Mouse (Mus musculus): ENCODE results near the gene Polr2l.
A peak's percentile ranks its signal among the peaks of the same experiment; 100 is the strongest.
"Not testable (repeated sequence)": the region's sequence is repeated elsewhere in the genome, so short reads cannot be mapped to it uniquely, and the experiment has no call there.

Polr2l gene

DNA sequence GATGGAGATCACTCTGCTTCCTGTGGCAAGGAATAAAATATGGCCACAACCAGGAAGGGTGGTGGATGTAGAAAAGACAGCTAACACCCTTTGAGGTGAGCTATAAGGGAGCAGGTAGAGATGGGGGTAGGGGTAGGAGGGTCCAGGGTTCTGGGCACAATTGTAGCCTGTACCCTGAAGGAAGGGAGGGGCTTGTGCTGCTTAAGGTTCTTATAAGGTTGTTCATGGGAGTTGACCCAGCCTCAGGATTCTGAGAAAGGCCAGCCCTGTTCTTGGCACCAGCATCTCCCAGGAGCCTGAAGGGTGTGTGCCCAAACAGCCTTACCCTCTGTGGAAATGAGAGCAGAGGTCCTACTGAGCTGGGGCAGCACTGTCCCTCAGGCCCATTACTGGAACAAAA is 23.0 kb downstream of the Polr2l start:
- no peak for DNase-seq (ENCODE audit: low spot score)

DNA sequence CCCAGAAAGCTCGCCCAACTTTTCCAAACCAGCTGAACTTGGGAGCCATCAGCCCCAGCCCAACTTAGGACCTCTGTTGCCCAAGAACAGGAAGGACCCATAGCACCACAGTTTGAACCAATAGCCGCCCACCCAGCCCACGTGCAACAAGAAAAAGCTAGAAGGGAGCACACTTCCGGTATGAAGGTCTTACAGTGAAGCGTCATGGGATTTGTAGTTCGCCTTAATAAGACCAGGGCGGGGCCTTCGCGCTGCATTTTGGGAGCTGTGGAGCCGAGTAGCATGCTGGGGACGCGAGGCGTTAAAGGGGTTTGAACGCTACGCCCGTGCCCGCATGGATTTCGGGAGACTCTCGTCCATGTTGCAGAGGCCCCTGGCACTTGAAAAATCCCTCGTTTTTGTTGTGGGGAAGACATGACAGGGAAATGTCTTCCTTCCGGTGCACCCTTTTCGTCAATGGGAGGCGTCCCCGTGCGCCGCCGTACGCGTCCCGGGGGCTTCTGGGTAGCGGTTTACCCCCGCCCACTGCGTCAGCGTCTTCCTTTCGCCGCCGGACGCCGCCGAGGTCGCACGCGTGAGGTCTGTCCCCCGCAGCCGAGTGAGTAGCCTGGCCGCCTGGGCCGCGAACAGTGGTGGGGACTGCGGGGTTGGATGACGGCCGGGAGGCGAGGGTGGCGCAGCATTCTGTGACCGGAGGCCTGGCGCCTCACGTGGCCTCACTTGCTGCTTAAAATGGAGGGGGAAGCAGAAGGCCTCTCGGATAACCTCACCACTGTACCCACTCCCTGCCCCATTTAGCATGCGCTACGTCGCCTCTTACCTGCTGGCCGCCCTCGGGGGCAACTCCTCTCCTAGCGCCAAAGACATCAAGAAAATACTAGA is 27.6 kb downstream of the Polr2l start, which contains the start of gene Rplp2:
Gene Rplp2, plus strand, starts transcription at position 261 of the 882 bp plus-strand sequence.
- peak; percentile 95 for DNase-seq (ENCODE audit: low spot score)

DNA sequence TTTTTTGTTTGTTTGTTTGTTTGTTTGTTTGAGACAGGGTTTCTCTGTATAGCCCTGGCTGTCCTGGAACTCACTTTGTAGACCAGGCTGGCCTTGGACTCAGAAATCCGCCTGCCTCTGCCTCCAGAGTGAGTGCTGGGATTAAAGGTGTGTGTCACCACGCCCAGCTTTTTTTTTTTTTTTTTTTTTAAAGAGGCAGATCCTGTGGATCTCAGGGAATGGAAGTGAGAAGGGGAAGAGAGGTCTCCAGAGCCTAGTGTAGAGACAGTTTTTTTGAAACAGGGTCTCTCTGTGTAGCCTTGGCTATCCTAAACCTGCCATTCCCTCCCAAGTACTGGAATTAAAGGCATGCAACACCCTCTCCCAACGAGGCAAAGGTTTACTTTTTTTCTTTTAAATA is 28.6 kb downstream of the Polr2l start:
- DNase-seq (ENCODE audit: low spot score), result not testable (repeated sequence)

DNA sequence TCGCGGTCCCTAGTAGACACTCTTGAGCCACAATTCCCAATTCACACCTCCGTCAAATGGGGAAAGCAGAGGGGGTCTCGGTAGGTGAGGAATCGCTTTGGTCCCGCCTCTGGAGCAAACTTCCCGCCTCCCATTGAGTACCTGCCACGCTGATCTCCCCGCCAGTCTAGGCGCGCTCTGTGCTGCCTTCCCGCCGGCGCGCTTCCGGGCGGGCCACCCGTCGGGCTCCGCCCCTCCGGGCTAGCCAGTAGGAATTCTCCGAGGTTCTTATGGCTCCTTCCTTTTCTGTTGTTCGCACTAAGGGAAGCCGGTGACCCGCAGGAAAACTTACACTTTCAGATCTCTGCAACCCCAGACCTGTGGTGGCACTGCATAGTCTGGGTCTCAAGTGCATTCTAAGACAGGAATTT is 31.1 kb downstream of the Polr2l start, which contains the start of gene Pidd1:
Gene Pidd1, minus strand, starts transcription at position 198 of the 410 bp plus-strand sequence.
- no peak for DNase-seq (ENCODE audit: low spot score)

DNA sequence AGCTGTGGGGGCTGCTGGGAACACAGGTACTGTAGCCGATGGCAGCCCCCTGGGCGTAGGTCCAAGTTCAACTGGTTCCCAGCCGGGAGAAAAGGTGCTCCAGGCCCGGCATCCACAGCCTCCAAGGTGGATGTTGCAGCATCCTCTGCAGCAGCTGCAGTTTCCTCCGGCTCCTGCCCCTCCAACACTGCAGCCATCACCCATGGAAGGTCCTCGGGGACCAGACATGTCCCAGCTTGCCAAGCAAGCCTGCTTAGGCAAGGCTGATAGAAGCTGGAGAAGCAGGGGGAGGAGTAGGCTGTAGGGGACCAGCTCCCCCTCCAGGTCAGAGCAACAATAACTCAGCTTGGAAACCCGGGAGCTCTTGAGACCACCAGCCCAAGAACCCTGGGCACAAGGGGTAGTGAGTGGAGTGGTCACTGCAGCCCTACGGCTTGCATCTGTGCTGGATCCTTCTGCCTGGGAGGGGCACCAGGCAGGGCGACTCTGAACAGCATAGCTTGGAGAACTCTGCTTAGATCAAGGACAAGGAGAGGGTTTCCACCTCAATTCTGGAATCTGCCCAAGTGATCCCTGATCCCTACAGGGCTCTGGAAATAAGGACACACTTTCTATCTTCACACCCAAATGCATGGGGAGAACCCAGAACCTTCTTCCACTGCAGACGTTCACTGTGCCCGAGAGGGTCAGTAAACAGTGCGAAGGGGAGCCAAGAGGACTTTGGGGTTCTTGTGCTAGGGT is 31.7 kb downstream of the Polr2l start:
- DNase-seq (ENCODE audit: low spot score), result no peak

DNA sequence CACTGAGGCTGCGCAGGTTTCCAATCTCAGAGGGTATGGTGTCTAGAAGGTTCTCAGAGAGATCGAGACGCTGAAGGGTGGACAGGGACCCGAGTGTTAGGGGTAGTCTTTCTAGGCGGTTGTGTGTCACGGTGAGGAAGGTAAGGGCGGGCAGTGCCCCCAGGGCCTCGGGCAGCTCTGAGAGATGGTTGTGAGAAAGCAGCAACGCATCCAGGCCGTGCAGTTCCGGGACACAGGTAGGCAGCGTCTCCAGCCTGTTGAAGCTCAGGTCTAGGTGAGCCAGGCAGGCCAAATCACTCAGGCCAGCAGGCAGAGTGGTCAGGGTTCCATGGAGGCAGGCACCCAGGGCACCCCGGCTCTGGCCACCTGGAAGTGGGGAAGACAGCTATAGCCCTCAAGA is 32.7 kb downstream of the Polr2l start:
- no peak for DNase-seq (ENCODE audit: low spot score)

DNA sequence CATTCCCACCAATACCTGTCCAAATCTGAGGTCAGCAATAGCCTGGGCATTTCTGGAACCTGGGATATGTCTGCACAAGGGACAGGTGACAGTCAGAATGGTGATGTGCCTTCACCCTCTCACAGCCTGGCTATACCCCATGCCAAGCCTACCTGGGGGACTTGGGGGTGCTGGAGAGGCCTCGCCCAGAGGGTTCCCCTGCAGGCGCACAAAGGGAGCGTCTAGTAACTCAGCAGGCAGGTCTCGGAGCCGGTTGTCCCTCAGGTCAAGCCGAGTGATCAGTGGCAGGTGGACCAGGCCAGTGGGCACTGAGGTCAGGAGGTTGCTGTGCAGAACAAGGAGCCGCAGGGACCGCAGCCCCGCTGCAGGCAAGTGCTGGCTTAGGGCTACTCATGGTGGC is 33.5 kb downstream of the Polr2l start:
- DNase-seq (ENCODE audit: low spot score), result no peak

DNA sequence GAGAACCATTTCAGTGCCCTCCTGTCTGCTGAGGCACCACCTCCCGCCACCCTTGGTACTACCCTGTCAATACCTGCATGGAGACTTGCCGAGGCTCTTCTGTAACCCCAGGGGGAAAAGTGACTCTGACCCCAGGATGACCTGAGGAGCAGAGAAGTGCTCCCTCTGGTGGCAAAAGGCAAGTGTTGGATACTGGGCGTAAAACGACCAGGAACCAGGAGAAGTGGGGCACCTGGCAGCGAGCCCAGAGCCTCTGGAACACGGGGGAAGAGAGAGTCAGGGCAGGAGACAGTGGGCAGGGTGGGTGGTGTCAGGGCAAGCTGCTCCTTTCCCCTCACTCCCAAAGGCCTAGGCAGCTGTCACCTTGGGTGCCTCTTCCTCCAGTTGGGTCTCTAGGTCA is 34.3 kb downstream of the Polr2l start:
- no peak for DNase-seq (ENCODE audit: low spot score)

DNA sequence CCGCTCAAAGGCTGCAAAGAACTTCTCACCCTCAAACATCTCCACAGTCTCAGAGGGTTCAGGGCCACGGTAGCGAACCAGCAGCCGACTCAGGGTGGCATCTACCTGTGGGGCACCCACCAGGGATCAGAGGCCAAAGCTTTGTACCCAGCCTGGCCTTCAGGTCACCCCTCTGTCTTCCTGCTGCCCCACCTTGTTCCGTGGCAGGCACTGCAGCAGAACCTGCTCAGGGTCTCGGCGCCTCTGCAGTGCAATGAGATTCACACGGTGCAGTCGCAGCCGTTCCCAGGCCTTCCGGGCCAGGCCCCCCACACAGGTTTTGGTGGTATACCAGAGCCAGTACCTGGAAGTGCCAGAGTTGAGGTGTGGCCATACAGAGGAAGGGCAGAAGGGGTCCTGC is 35.1 kb downstream of the Polr2l start:
- no peak for DNase-seq (ENCODE audit: low spot score)

DNA sequence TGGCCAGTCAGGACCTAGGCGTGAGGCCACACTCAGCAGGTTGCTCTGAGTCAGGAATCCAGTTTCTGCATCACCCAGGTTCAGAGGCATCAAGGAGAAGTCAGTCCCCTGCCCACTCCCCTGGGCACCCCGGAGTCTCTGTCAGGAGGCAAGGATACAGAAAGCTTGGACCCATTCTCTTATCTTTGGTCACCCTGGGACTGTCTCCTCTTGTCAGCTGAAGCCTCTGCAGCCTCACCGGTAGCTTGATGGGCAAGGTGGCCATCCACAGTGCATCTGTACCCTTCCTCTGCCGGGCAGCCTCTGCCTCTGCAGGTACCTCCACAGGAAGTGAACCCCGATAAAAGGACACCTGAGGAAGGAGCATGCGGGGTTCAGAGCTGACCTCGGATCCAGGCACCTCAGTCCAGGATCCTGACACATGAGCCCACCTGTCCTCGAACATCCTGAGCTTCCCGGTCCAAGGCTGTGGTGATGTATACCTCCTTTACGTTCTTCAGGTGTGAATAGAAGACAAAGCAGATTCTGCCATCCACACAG is 35.7 kb downstream of the Polr2l start:
- no peak for DNase-seq (ENCODE audit: low spot score)

DNA sequence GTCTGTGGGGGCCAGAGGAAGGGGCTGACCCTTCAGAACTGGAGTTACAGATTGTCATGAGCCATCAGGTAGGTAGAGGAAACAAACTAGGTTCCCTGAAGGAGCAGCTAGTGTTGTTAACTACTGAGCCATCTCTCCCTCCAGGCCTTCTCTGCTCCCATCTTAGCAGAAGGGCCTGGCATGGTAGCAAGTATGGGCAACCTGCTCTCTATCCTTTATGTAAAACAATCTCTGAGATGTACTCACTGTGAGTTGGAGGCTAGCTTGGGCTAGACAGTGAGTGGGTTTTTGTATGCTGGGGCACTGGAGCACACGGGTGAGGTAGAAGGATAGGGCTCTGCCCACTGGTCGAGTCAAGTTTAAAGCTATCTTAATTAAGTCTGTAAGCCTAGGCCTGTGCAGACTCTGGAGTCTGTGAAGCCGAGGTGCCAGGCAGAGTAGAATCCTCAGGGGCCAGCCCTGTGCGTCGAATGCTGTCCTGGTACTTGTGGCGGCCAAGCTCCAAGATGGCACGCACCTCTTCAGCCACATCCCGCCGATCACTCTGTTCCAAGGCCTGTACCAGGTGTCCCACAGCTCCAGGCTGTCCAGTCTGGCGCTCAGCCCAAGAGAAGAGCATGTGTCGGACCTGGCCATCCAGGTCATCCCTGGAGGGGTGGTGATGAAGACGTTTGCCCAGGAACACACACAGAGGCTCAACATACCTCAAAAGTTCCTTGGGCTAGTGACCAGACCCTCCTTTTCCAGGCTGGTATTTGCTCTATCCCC is 36.5 kb downstream of the Polr2l start:
- DNase-seq (ENCODE audit: low spot score), result no peak

DNA sequence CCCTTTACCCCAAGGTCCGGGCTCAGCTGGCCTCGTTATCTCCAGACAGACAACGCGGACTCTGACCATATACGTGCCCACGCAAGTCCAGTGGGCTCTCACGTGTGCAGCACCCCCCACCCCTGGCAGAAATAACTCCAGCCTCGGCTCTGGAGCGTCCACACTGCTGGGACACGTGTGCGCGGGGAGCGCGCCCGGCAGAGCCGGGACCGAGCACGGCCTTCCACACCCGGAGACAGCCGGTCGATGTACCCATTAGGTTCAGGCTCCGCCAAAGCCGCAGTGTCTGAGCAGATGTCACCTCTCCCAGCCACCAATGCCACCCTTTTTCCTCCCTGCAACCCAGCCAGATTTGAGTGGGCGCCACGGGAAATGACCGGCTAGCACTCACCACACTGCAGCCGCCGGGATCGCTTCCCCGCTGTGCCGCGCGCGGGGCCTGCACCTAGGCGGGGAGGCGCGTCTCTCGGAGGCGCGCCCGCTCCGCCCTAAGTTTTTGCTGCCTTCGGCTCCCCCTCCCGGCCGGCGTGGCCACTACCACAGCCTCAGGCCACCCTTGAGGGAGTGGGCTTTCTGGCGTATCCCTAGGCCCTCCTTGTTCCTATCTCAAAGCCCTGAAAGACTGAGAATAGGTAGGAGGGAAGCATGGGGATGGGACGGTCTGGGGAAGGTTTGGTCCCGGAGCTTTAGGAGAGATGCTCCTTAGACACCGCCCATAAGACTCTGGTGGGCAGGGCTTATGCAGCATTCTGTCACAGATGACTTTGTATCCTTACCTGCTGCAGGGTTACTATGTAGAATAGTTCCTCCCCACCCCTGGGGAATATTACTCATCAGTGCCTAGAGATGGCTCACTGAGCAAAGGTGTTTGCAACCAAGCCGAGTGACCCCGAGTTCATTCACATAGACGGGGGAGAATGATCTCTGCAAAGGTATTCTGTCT is 37.5 kb downstream of the Polr2l start, which contains the start of gene Slc25a22:
Gene Slc25a22, minus strand, starts transcription at position 715 of the 943 bp plus-strand sequence.
- peak; percentile 79 for DNase-seq (ENCODE audit: low spot score)

DNA sequence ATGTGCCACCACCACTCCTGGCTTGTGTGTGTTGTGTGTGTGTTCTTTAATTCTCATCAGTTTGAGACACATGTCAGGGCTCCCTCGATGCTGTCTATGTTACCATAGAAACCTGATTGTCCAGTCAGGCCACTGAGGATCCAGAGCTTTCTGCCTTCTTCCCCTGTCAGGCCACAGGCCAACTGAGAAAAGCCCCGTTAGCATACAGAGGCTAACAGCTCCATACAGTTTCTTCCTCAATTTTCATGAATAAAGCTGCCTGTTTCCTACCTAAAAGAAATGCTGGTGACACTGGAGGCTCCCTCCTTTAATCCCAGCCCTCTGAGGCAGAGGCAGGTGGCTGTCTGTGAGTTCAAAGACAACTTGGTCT is 38.4 kb downstream of the Polr2l start:
- DNase-seq (ENCODE audit: low spot score), result no peak

DNA sequence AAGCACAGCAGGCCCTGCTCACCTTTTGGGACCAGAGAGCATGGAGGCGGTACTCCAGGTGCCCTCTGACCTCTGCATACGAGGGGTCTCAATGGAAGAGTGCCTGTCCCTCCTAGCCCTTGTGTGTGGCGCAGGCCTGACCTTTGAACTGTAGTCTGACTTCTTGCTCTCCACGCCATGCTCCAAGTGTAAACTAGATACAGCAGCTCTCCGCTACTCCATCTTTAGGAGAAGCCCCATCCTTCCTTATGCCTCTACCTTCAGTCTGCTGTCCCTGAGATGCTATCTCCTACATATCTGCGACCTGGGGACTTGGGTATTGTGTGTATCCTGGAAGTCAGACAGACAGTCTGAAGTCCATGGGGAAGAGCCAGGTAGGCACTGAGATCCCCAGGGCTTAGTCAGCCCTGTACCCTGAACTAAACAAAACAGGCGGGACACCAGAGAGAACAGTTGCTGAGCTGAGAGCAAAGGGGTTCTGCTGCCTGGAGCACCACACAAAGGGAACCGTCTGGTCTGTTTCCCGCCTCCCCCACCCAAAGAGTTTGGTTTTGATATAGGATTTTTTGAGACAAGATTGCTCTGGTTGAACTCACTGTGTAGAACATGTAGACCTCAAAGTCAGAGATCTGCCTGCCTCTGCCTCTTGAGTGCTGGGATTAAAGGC is 38.9 kb downstream of the Polr2l start:
- DNase-seq (ENCODE audit: low spot score), result no peak

DNA sequence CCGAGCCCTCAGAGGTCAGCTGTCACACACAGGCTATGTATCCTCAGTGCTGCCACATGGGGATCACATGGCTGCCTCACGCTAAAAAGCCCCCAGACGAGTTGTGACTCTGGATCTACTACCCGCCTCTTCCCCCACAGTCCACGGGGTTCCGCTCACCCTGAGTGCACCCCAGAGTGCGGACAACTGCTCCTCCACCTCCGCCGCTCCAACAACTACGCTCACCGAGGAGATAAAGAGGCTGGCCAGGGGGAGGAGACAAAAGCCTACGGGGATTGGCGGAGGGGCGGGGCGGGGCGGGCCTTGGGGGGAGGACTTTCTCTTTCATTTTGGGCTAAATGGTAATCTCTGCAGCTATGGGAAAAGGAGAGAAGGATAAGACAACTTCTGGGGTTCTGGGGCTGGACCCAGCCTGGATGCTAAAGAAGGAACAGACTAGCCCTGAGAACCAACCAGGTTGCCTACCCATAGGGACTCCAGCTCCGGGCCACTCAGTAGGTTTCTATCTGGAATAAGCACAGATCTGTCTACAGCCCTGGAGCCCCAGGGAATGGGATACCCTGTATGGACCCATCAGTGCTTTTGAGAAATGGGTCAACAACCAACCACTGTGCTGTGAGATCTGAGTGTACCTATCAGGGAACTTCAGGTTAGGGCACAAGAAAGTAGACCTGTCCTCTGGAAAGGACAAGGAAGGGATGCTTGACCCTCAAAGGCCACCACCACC is 39.6 kb downstream of the Polr2l start:
- peak; percentile 63 for DNase-seq (ENCODE audit: low spot score)

DNA sequence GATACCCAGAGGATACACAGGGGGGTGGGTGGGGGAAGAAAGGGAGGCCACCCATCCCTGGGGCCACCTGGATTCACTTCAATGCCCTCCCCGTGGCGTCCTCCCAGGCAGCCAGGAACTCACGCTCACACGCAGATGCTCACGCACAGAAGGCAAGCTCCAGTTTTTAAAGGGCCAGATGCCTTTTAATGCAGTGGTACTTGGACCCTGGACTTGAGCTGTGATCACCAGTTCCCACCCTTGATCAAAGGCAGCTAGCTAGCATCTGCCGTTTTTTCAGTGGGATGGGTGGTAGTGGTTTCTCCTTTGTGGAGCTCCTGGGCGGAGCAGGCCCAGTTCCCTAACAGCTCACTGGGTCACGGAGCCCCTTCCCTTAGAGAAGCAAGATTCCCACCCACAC is 40.5 kb downstream of the Polr2l start:
- no peak for DNase-seq (ENCODE audit: low spot score)

DNA sequence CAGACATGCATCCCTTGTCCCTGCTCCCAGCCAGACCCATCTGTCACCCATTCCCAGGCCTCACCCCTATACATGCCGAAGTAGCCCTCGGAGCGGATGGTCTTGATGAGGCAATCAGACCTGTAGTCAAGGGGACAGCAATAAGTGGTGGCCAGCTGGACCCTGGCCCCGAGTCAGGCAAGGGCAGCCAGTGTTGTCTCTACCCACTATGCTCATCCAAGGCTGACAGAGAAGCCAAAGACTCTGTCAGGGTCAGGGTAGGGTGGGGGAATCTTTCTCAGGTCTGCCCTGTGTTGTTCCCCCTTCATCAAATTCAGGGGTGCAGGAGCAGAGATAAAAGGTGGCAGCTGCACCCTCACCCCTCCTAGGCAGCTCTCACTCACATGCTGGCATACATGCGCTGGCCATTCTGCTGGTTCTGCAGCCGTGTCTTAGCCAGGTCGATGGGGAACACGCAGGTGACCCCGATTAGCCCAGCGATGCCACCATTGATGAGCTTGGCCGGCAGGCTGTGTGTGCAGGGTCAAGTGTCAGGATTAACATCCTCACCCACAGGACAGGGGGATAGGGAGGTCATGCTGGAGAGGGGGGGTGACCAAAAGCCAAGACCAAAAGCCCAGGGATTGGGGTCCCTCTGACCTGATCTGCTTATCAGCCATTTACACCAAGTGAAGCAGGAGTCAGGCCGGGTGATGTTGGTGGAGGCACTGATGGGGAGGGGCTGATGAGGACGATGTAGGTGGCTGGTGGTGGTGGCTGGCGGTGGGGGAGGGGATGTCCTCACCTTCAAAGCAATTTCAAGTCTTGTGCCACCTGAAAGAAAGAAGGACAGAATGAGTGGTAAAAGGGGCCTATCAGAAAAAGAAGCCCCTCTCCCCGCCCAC is 41.2 kb downstream of the Polr2l start:
- no peak for DNase-seq (ENCODE audit: low spot score)

DNA sequence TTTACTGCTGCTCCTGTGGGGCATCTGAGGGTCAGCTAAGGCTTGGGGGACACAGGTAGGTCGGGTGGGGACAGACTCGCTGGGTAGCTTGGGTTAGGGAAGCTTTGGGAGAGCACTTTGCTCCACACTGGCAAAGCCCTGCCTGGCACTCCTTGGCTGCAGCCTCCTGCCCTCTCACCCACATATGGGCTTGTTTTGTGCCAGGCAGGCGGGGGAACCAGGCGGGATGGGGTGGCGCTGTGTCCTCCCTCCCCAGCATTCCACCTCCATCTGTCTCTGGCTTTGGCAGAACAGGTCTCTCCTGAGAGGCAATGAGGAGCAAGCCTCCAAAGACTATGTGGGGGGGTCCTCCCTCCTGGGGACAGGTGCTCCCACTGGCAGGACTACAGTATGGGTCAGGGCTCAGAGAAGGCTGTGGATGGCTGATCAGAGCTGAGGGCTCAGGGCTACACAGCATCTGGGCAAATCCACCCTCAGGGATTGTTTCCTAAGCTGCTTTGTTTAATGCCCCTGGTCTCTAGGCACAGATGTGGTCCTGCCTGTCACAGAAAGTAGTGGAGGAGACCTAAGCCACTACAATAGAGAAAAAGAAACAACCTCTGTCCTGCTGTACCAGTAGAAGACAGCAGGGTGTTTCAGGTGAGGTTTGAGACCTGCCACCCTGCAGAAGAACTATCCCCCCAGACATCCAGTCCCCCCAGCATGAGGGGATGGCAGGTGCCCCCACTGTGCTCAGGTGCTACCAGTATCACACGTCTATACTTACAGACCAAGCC is 42.0 kb downstream of the Polr2l start:
- no peak for DNase-seq (ENCODE audit: low spot score)

All from lung, postnatal 25 days (tissue).